Mouse (Mus musculus) liver, adult 2 months (tissue): ENCODE measurements around the gene Phc2.

Experiments
- CTCF ChIP-seq: fragments of 200-500 bp; IDR thresholded peaks from 2 replicates; pipeline ENCODE4 v1.5.1; 2011; ENCODE audit warnings: low read depth, low read length, control low read depth
- POLR2A ChIP-seq: fragments of 200-500 bp; IDR thresholded peaks from 2 replicates; pipeline ENCODE4 v1.6.1; 2011; ENCODE audit warnings: low read length, control low read depth; ENCODE audit not compliant: insufficient read depth; ENCODE audit errors: extremely low read depth

DNA sequence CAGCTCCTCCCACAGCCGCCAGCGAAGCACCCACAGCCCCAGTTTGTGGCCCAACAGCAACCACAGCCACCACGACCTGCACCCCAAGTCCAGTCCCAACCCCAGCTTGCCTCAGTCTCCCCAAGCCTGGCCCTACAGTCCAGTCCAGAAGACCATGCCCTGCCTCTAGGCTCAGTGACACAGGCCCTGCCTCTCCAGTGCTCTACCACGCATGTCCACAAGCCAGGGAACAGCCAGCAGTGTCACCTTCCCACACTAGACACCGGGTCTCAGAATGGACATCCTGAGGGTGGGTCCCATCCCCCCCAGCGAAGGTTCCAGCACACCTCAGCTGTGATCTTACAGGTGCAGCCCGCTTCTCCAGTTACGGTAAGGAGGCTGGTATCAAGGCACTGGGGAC lies 68.4 kb downstream of the Phc2 start:
- TF ChIP-seq CTCF, result no peak
- TF ChIP-seq POLR2A, result no peak
